Mouse (Mus musculus) right cerebral cortex, postnatal 36 days (tissue): Measurements from ENCODE around the gene Enpp5.

Experiments
- DNase-seq, 2 experiments: peaks; one replicate each; pipeline ENCODE4 v3.0.0; 2022; ENCODE audit warnings: low spot score in 2 of 2, mixed read lengths in 1 of 2

Enpp5 gene

GRCm38 (mm10) chr17:44078631-44079350, at the start of gene Enpp5:
Enpp5 (plus strand) TSS chr17:44078813.
- peak; percentile 92 to 93 for DNase-seq

- DNase-seq: no peak
These were observed 49.0 kb upstream of the Enpp5 start for GRCm38 (mm10) chr17:44029616-44030015.

- peak; percentile 26 to 35 for DNase-seq
These were observed 47.6 kb upstream of the Enpp5 start for GRCm38 (mm10) chr17:44030776-44031587.

- DNase-seq: no peak
These were observed 43.6 kb upstream of the Enpp5 start for GRCm38 (mm10) chr17:44035005-44035404.

GRCm38 (mm10) chr17:44038656-44039055, 40.0 kb upstream of the Enpp5 start:
- peak in 1 of 2 experiments; percentile 9 for DNase-seq

GRCm38 (mm10) chr17:44040449-44040848, 38.2 kb upstream of the Enpp5 start:
- no peak for DNase-seq

- DNase-seq: no peak
These were observed 36.3 kb upstream of the Enpp5 start for GRCm38 (mm10) chr17:44042301-44042700.

GRCm38 (mm10) chr17:44042861-44043260, 35.8 kb upstream of the Enpp5 start:
- DNase-seq: no peak

- DNase-seq: no peak
These were observed 25.2 kb upstream of the Enpp5 start for GRCm38 (mm10) chr17:44053427-44053826.

- DNase-seq: no peak
These were observed 21.5 kb upstream of the Enpp5 start for GRCm38 (mm10) chr17:44057123-44057522.

- DNase-seq: no peak
These were observed 20.5 kb upstream of the Enpp5 start for GRCm38 (mm10) chr17:44058145-44058544.

GRCm38 (mm10) chr17:44060781-44061180, 17.8 kb upstream of the Enpp5 start:
- no peak for DNase-seq

- DNase-seq: no peak
These were observed 17.2 kb upstream of the Enpp5 start for GRCm38 (mm10) chr17:44061289-44061890.

GRCm38 (mm10) chr17:44068876-44069275, 9.7 kb upstream of the Enpp5 start:
- no peak for DNase-seq

- no peak for DNase-seq
These were observed 6.9 kb upstream of the Enpp5 start for GRCm38 (mm10) chr17:44071680-44072079.

- DNase-seq: no peak
These were observed 3.0 kb upstream of the Enpp5 start for GRCm38 (mm10) chr17:44075601-44076000.

- no peak for DNase-seq
These were observed 2.4 kb upstream of the Enpp5 start for GRCm38 (mm10) chr17:44076051-44076680.

GRCm38 (mm10) chr17:44077146-44077842, 1.3 kb upstream of the Enpp5 start:
- no peak for DNase-seq

- DNase-seq: no peak
These were observed 811 bp upstream of the Enpp5 start for GRCm38 (mm10) chr17:44077843-44078160.

GRCm38 (mm10) chr17:44083156-44083555, 4.5 kb downstream of the Enpp5 start:
- no peak for DNase-seq

GRCm38 (mm10) chr17:44088226-44088625, 9.6 kb downstream of the Enpp5 start:
- no peak for DNase-seq

- DNase-seq: no peak
These were observed 12.3 kb downstream of the Enpp5 start for GRCm38 (mm10) chr17:44090916-44091315.
